Mouse (Mus musculus) ovary, postnatal 36 days (tissue): ENCODE results near the gene Bloc1s3.
"Not testable (repeated sequence)": the region's sequence is repeated elsewhere in the genome, so short reads cannot be mapped to it uniquely, and the experiment has no call there.

Experiments
- DNase-seq: peaks from one replicate; pipeline ENCODE4 v3.0.0; 2022; ENCODE audit warnings: low spot score, mixed read lengths

Gene Bloc1s3

DNA sequence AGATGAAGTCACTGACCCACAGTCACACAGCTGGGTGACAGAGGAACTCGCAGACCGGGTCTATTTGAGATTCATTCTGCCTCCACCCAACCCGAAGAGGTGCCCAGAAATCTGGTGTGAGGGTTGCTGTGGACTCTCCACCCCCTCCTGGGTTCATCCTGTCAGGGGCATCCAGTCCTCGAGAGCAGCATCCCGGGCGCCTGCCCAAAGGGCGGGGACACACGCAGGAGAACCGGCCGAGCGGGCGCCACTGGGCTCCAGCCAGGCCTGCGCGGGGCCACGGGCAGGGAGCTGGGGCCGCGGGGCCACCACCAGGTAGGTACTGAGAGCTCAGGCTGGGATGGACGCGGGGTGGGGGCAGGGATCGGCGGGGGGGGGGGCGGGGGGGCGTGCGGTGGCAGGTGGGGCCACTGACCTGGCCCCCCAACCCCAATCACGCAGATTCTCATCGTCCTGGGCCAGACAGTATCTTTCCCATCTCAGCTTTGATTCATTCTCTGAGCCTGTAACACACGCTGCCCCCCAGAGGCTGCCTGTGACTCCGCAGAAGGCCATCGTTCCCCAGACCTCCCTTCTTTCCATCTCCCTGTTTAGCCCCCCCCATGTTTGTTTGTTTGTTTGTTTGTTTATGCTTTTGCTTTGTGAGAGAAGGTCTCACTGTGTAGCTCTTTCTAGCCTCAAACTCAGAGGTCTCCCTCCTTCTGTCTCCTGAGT, 9.6 kb upstream of the Bloc1s3 start, which contains the start of gene Nkpd1:
Gene Nkpd1 (plus strand): TSS at position 187 of the 714 bp plus-strand sequence.
- no peak for DNase-seq

DNA sequence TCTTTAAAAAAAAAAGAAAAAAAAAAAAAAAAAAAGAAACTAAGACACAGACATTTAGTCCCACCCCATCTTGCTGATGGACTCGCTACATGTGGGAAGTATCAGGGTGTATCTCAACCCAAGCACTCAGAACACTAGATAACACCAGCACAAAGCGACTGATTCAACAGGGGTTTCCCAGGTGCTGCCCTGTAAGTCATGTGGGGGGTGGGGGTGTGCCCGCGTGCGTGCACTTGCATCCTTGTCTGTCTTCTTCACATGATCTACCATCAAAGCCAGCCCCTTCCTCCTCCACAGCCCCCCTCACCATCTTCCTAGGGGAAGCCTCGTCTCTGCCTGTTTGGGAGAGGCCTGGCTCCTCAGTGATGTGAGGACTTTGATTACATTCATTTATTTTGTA, 4.2 kb upstream of the Bloc1s3 start:
- DNase-seq = no peak

GRCm38 (mm10) chr7:19511934-19512333, 3.8 kb upstream of the Bloc1s3 start:
- DNase-seq = not testable (repeated sequence)

DNA sequence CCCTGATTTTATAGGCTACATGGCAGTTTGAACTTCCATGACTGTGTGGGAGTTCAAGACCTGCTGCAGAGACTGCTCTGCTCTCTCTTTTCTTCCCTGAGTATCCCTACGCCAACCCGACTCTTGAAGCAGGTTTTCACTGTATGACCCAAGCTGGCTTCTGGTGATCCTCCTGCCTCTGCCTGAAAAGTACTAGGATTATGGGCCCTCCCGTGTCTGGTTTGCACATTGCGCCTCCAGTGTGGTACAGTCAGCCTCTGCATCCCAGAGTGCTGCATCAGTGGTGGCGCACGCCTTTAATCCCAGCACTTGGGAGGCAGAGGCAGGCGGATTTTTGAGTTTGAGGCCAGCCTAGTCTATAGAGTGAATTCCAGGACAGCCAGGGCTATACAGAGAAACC, 1.6 kb upstream of the Bloc1s3 start:
- DNase-seq = no peak

- DNase-seq = no peak
Measured at GRCm38 (mm10) chr7:19508924-19509568, 879 bp upstream of the Bloc1s3 start.

DNA sequence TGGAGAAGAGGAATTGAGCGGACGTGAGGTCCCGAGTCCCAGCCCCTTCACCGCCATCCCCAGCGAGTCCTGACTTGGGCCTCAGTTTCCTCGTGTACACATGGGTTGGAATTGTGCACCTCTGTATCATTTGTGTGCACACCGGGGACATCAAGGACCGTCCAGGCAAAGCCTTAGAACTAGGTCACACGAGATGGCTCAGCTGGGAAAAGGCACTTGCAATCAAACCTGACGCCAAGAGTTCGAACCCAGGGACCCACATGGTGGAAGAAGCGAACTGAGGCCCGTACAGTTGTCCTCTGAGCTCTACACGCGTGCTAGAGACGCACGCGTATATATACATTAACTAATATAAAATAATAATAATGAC, 570 bp downstream of the Bloc1s3 start:
- no peak for DNase-seq

GRCm38 (mm10) chr7:19506969-19507611, 1.1 kb downstream of the Bloc1s3 start:
- peak; percentile 64 for DNase-seq

DNA sequence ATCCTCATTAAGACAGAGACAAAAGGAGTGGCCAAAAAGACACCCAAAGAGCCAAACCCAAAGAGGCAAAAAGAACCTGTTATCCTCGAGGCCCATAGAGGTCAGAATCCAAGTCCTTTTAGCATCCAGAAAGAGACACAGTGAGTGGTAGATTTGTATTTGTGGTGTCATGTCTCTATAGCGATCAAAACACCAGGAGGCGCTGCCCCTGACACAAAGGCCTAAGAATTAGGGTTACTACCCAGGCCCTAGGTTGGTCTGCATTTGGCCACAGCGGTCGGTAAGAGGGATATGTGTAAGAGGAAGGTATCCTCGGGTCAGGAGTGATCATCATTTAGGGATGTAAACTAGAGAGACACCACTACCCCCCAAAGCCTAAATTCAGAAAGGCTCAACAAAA, 1.8 kb downstream of the Bloc1s3 start:
- no peak for DNase-seq

- no peak for DNase-seq
Measured at GRCm38 (mm10) chr7:19503481-19504068, 4.6 kb downstream of the Bloc1s3 start.

- no peak for DNase-seq
Measured at GRCm38 (mm10) chr7:19501658-19502057, 6.5 kb downstream of the Bloc1s3 start.

- DNase-seq = no peak
Measured at GRCm38 (mm10) chr7:19500420-19501363, 7.5 kb downstream of the Bloc1s3 start.

DNA sequence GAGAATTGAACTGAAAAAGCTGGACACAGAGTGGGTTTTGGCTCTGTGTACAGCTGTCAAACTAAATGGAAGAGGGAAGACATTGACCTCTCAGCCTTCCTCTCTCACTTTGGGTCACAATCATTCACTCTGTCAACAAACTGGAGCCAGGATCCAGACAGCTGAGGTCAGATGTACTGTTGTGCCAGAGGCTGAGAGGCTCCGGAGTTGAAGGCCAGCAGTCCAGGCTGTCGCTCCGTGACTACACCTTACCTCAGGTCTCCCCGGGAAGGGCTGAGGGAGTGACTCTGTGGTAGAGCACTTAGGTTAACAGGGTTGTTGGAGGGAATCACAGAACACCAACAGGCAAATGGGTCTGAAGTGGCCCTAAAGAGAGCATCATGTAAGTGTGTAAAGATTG, 9.8 kb downstream of the Bloc1s3 start:
- no peak for DNase-seq

- DNase-seq = no peak
Measured at GRCm38 (mm10) chr7:19496214-19496555, 12.0 kb downstream of the Bloc1s3 start.

DNA sequence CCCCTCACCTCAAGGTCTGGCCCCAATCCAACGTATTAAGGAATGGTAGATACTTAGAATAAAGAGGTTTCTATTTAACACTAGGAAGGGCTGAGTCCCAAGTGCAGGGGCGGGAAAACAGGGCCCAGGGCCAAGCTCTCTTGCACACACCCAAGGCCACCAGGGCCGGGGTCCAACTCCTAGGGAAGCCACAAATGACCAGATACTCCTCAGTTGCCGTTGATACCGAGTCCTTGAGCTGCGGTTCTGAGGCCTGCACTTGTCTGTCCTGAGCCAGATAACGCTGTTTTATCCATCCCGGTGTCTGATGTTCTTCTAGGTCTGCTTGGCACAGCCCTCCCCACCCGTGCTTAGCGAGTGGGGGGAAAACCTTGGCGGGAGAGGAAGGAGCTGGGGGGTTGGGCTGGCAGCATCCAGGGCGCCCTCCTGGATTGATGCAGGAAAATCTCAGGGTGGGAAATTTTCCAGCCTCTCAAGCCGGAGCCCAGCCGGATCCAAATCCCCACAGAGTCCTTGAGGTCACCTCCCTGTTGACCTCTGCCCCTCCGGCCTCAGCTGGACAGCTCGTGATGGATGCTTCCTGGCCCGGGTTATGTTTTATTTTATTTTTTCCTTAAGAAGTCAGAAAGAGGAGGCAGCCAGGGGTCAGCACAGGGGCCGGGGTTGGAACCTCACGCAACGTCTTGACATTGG, 12.5 kb downstream of the Bloc1s3 start:
- DNase-seq = peak; percentile 86

- DNase-seq = peak; percentile 52
Measured at GRCm38 (mm10) chr7:19494751-19495474, 13.3 kb downstream of the Bloc1s3 start.

DNA sequence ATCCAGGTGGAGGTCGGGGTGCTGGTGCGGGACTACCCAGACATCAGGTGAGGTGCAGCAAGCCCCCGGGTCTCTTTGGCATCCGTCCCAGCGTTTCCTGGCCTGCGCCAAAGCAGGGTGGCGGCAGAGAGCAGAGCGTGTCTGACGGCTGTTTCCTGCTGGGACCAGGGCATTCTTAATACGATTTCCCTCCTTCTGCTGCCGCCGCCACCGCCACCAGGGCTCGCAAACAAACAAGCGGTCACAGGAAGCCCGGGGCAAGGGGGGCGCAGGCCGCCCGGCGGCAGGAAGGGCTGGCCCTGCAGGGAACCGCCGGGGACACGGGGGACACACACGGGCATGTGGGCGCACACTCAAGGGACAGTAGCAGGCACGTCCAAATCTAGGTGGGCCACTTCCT, 16.4 kb downstream of the Bloc1s3 start:
- peak; percentile 53 for DNase-seq

GRCm38 (mm10) chr7:19489525-19489924, 18.6 kb downstream of the Bloc1s3 start:
- DNase-seq = no peak

GRCm38 (mm10) chr7:19486549-19486948, 21.6 kb downstream of the Bloc1s3 start:
- DNase-seq = no peak

- no peak for DNase-seq
Measured at GRCm38 (mm10) chr7:19485488-19485887, 22.7 kb downstream of the Bloc1s3 start.

GRCm38 (mm10) chr7:19483281-19483680, 24.9 kb downstream of the Bloc1s3 start:
- DNase-seq = no peak
